Mouse (Mus musculus) G1E-ER4 (cell line): ENCODE results near the gene Gm8677. TPM values are rescaled to one million over a fixed set of nuclear protein-coding genes. Genes with fewer than 3 reads are reported as not detected.
"Not testable (repeated sequence)": the region's sequence is repeated elsewhere in the genome, so short reads cannot be mapped to it uniquely, and the experiment has no call there.

Experiments used
- GATA1 ChIP-seq: IDR thresholded peaks from one replicate; pipeline ENCODE4 v1.8.0; 2012; ENCODE audit warnings: low read length, inconsistent platforms
- polyA plus RNA-seq: library from polyadenylated mRNA; stranded (reverse); fragments of >175 nt; gene quantifications from 2 replicates; pipeline ENCODE4 v1.2.3, GENCODE M21; 2012

The Gm8677 gene
- polyA plus RNA-seq: not detected in 2 replicates

DNA sequence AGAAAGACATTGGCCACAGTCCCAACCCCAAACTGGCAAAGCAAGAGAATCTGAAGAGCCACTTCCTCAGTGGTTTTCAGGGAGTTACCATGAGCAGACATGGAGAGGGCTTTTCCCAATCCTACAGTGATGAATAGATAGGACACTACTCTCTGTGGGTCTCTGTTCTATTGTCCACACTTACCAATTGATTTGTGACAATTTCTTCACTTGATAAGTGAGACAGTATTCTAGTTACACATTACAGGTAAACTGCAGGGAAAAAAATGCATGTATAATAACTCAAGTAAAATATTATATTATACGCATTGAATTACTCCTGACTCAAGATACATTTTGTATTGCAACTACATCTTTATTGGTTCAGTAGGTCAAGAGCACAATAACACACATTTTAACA, at the start of gene Gm8677:
Gene Gm8677, minus strand, starts transcription at position 101 of the 400 bp plus-strand sequence.
- TF ChIP-seq GATA1: not testable (repeated sequence)

DNA sequence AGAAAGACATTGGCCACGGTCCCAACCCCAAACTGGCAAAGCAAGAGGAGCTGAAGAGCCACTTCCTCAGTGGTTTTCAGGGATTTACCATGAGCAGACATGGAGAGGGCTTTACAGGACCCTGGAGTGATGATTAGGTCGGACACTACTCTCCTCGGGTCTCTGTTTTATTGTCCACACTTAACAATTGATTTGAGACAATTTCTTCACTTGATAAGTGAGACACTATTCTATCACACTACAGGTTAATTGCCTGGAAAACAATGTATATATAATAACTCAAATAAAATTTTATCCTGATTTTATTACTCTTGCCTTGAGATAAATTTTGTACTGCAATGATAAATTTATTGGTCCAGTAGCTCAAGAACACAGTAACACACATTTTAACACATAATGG, 30.6 kb upstream of the Gm8677 start, which contains the start of gene Gm4201:
Gene Gm4201, minus strand, starts transcription at position 101 of the 400 bp plus-strand sequence.
- not testable (repeated sequence) for TF ChIP-seq GATA1

GRCm38 (mm10) chr7:22522667-22523066, 12.0 kb downstream of the Gm8677 start, which contains the start of gene Vmn1r152:
TSS of gene Vmn1r152 (plus strand) at chr7:22522967.
- TF ChIP-seq GATA1: not testable (repeated sequence)

GRCm38 (mm10) chr7:22499578-22499977, 35.1 kb downstream of the Gm8677 start, which contains the start of gene Vmn1r151:
TSS of gene Vmn1r151 (minus strand) at chr7:22499678.
- TF ChIP-seq GATA1: not testable (repeated sequence)

Other genes starting within 250 kb of the Gm8677 start
- not detected in 2 replicates for gene Gm4187, start 205.2 kb downstream of the Gm8677 start, polyA plus RNA-seq
- gene Gm8660, start 163.8 kb downstream of the Gm8677 start, polyA plus RNA-seq: not detected in 2 replicates
- not detected in 2 replicates for gene Vmn1r148, start 121.3 kb downstream of the Gm8677 start, polyA plus RNA-seq
- not detected in 2 replicates for gene Vmn1r149, start 96.7 kb downstream of the Gm8677 start, polyA plus RNA-seq
- gene Gm10665, start 70.8 kb downstream of the Gm8677 start, polyA plus RNA-seq: not detected in 2 replicates
- gene Vmn1r151, start 35.2 kb downstream of the Gm8677 start, polyA plus RNA-seq: not detected in 2 replicates
- gene Vmn1r152, start 11.9 kb downstream of the Gm8677 start, polyA plus RNA-seq: not detected in 2 replicates
- gene Gm4201, start 30.5 kb upstream of the Gm8677 start, polyA plus RNA-seq: not detected in 2 replicates
- not detected in 2 replicates for gene Gm4565, start 53.2 kb upstream of the Gm8677 start, polyA plus RNA-seq
- not detected in 2 replicates for gene Vmn1r155, start 123.1 kb upstream of the Gm8677 start, polyA plus RNA-seq
- gene Gm8693, start 157.4 kb upstream of the Gm8677 start, polyA plus RNA-seq: not detected in 2 replicates
- not detected in 2 replicates for gene Gm4567, start 184.8 kb upstream of the Gm8677 start, polyA plus RNA-seq
- gene Vmn1r157, start 226.8 kb upstream of the Gm8677 start, polyA plus RNA-seq: not detected in 2 replicates